Mouse (Mus musculus) heart, embryonic 16.5 days (tissue): Measurements from ENCODE around the gene 4931429L15Rik. TPM values are rescaled to one million over a fixed set of nuclear protein-coding genes. Genes with fewer than 3 reads are reported as not detected.
A peak's percentile ranks its signal among the peaks of the same experiment; 100 is the strongest.

ENCODE experiments used
- ATAC-seq: fragments of 200-750 bp; cut with Nextera tagmentation; replicated peaks from 2 replicates; pipeline ENCODE4 v1.8.0; 2017; ENCODE audit warnings: moderate number of reproducible peaks; ENCODE audit not compliant: insufficient read depth, low FRiP score; ENCODE audit errors: extremely low read depth
- H3K27ac ChIP-seq: fragments of 300-500 bp; sonication (generic); 2 replicates; pipeline ENCODE4 v1.5.1; 2014; ENCODE audit warnings: mild to moderate bottlenecking, low read length, control low read depth, moderate library complexity
- H3K27me3 ChIP-seq: fragments of 300-500 bp; sonication (generic); 2 replicates; pipeline ENCODE4 v1.6.1; 2014; ENCODE audit warnings: low read length, mixed read lengths; ENCODE audit not compliant: control insufficient read depth, insufficient read depth
- H3K36me3 ChIP-seq: fragments of 300-500 bp; sonication (generic); 2 replicates; pipeline ENCODE4 v1.6.1; 2014; ENCODE audit not compliant: control insufficient read depth, insufficient read depth
- H3K4me1 ChIP-seq: fragments of 300-500 bp; sonication (generic); 2 replicates; pipeline ENCODE4 v1.6.1; 2014; ENCODE audit warnings: low read length, mixed read lengths; ENCODE audit not compliant: control insufficient read depth, insufficient read depth
- H3K4me2 ChIP-seq: fragments of 300-500 bp; sonication (generic); 2 replicates; pipeline ENCODE4 v1.6.1; 2014; ENCODE audit warnings: low read depth, mild to moderate bottlenecking, control low read depth, low read length
- H3K4me3 ChIP-seq: fragments of 300-500 bp; sonication (generic); 2 replicates; pipeline ENCODE4 v1.5.1; 2014; ENCODE audit warnings: mild to moderate bottlenecking, control low read depth, low read length
- H3K9ac ChIP-seq: fragments of 300-500 bp; sonication (generic); 2 replicates; pipeline ENCODE4 v1.6.1; 2014; ENCODE audit warnings: low read length, control low read depth
- H3K9me3 ChIP-seq: fragments of 300-500 bp; sonication (generic); replicated peaks from 2 replicates; pipeline ENCODE4 v1.6.1; 2016; ENCODE audit warnings: low read length; ENCODE audit not compliant: control insufficient read depth
- WGBS: fragments of 180-500 bp; shearing (Covaris S2); extraction: QIAGEN DNeasy Blood & Tissue Kit; methylation state at CpG from one replicate; pipeline ENCODE4 v1.1.7; 2014; 5-methylcytosine and 5-hydroxymethylcytosine counted together
- polyA plus RNA-seq: library from polyadenylated mRNA; unstranded; fragments of >200 nt; fragmentation: Nextera tagmentation; extraction: Ambion mirVana; gene quantifications from 2 replicates; pipeline ENCODE4 v1.2.1, GENCODE M21; 2015

Gene 4931429L15Rik
- polyA plus RNA-seq, 1 experiment from 2014 or later: not detected

DNA sequence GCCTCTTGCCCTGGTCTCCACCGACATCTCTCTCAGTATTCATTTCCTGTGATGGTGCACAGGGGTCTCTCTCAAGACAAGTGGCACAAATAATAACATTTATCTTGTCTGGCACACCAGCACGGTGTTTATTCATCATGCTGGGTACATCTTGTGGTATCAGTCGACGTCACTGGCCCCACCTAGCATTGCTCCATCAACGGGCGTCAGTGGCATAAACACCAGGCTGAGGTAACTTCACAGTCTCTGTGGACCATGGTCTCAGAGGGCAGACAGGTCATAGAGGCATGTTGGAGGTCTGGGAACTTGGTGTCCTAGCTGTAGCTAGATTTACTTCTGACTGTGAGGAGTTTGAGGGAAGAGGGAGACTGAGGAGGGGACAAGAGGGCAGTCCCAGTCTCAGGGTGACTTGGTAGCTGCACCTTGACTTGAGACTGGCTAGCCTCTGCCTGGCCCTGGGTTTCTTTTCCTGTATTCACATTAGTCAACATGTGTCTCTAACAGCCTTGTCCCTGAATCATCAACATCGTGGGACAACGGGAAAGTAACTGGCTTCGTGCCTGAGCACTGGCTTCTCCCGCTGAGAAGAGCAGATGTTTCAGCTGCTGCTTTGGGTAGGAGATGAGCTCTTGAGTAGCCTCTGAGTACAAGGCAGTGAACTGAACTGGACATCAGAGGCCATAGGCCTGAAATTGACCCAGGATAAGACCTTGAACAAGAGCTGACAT lies 63.0 kb downstream of the 4931429L15Rik start:
- Histone ChIP-seq H3K4me1 (no peaks in the 10 kb centered on the region), H3K9me3 (no peaks in the 10 kb centered on the region), H3K36me3 (no peaks in the 10 kb centered on the region), H3K27me3 (no peaks in the 10 kb centered on the region), H3K4me3 (no peak overlapping the region), H3K27ac (peak overlapping the region; percentile 38; the same call in 1 of the 2 replicates), H3K9ac (no peak overlapping the region), H3K4me2 (no peak overlapping the region)
- WGBS: 79% methylated on average over 10 of the region's 10 CpGs
- ATAC-seq: no peak

DNA sequence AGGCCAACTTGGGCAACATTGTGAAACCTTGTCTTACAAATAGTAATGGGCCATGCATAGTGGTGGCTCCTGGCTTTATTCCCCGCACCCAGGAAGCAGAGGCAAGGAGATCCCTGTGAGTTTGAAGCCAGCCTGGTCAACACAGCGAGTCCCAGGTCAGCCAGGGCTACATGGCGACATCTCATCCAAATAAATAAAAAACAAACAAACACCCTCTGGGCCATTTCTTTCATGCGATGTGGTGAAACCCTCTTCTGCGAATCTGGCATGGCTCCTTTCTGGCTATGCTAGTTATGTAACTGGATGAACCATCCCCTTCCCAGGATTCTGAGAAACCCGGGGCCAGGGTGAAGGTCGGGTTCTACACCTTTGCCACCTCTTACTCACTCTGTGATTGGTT lies 63.6 kb downstream of the 4931429L15Rik start:
- Histone ChIP-seq H3K9ac (no peak overlapping the region), H3K27me3 (no peaks in the 10 kb centered on the region), H3K4me2 (no peak overlapping the region), H3K4me1 (no peaks in the 10 kb centered on the region), H3K27ac (no peak overlapping the region), H3K36me3 (no peaks in the 10 kb centered on the region), H3K4me3 (no peak overlapping the region), H3K9me3 (no peaks in the 10 kb centered on the region)
- 84% methylated on average over 7 of the region's 7 CpGs for WGBS
- no peak for ATAC-seq

Other genes with a start within 250 kb of the 4931429L15Rik start
- 5.8 and 20.1 TPM in 2 replicates for gene Apoa1, start 91.4 kb downstream of the 4931429L15Rik start, polyA plus RNA-seq
- gene Apoc3, start 84.3 kb downstream of the 4931429L15Rik start, polyA plus RNA-seq: 0.89 TPM in 1 of 2 replicates, not detected in the other
- gene Apoa4, start 79.3 kb downstream of the 4931429L15Rik start, polyA plus RNA-seq: 1.3 TPM in 1 of 2 replicates, not detected in the other
- gene Apoa5, start 51.4 kb downstream of the 4931429L15Rik start, polyA plus RNA-seq: not detected in 2 replicates
- 36.7 and 39.5 TPM in 2 replicates for gene Zpr1, start 46.9 kb downstream of the 4931429L15Rik start, polyA plus RNA-seq
- gene Bud13, start 37.0 kb downstream of the 4931429L15Rik start, polyA plus RNA-seq: 13.3 and 13.5 TPM in 2 replicates